Mouse (Mus musculus): ENCODE measurements around the gene Apoa5. TPM values are rescaled to one million over a fixed set of nuclear protein-coding genes. Genes with fewer than 3 reads are reported as not detected.

The Apoa5 gene
- polyA plus RNA-seq (2016; fragmentation: Nextera tagmentation; extraction: Ambion mirVana): not detected in 2 replicates

DNA sequence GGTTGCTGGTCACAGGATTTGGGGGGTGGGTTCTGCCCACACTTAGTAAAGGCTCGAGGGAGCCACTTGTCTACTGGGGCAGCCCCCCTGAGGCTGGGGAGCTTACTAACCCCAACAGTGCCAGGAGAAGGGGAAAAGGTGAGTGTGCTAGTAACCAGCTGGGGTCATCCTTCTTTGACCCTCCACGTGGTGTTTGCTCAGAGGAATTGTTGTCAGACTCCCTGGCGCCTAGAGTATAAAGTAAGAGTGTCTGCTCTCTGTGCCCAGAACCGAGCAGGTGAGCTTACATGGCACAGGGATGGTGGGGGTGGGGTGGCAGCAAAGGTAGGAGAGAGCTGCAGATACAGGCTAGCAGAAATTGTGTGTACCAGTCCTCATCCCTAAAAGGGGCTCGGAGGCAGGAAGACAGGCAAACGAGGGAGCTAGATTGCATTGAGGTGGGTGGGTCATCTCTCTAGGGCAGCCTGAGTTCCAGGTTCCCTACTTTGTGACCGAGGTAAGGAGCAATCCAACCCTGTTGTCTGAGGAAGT is at the start of gene Apoa5:
Apoa5 (plus strand) TSS at position 291 of the 531 bp plus-strand sequence.
- Histone ChIP-seq H3K27me3 (replicated peaks) (peaks cover 34% of the 10 kb centered on the region), H3K9ac (no peak within 1 kb of the TSS), H3K4me1 (replicated peaks) (peaks cover 3% of the 10 kb centered on the region; the same call in 1 of the 2 replicates), H3K27ac (ENCODE audit: poor library complexity, severe bottlenecking) (no peak within 1 kb of the TSS), H3K9me3 (replicated peaks) (no peaks in the 10 kb centered on the region), H3K4me2 (no peak within 1 kb of the TSS), H3K36me3 (no peaks in the 10 kb centered on the region), H3K4me3 (no peak within 1 kb of the TSS)
- WGBS: 45% methylated on average over 7 of the region's 7 CpGs
- ATAC-seq (ENCODE audit: insufficient number of reproducible peaks, low FRiP score): no peak

DNA sequence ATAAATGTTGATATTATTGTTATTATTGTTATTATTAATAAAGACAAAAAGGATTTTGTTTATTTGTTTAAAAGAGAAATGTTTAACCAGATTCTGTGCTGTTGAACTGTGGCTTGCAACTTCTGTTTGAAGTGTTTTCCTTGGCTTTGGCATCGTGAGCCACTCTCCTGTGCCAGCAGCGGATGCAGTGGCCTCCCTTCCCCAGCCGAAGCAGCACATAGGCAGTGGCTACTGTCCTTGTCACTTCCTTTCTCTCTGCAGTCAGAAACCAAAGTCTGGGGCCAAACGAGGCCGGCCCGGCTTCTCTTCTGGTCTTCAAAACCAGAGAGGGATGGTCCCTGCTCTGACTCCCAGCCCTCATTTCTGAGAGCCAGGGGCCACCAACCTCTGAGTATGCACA is 45.3 kb upstream of the Apoa5 start:
- H3K27ac ChIP-seq (ENCODE audit: poor library complexity, severe bottlenecking): no peak overlapping the region
- H3K27me3 ChIP-seq (replicated peaks): no peaks in the 10 kb centered on the region
- no peak overlapping the region for H3K9ac ChIP-seq
- peaks cover 48% of the 10 kb centered on the region for H3K36me3 ChIP-seq
- H3K4me1 ChIP-seq (replicated peaks): no peaks in the 10 kb centered on the region
- H3K4me3 ChIP-seq: no peak overlapping the region
- WGBS: 80% methylated on average over 6 of the region's 6 CpGs
- H3K9me3 ChIP-seq (replicated peaks): no peaks in the 10 kb centered on the region
- no peak for ATAC-seq (ENCODE audit: insufficient number of reproducible peaks, low FRiP score)
- no peak overlapping the region for H3K4me2 ChIP-seq

GRCm38 (mm10) chr9:46224101-46224500 is 44.3 kb upstream of the Apoa5 start:
- Histone ChIP-seq H3K9me3 (replicated peaks) (no peaks in the 10 kb centered on the region), H3K27me3 (replicated peaks) (no peaks in the 10 kb centered on the region), H3K4me2 (no peak overlapping the region), H3K4me1 (replicated peaks) (no peaks in the 10 kb centered on the region), H3K36me3 (peaks cover 44% of the 10 kb centered on the region), H3K4me3 (no peak overlapping the region), H3K27ac (ENCODE audit: poor library complexity, severe bottlenecking) (no peak overlapping the region), H3K9ac (no peak overlapping the region)
- 86% methylated on average over 3 of the region's 3 CpGs for WGBS
- ATAC-seq (ENCODE audit: insufficient number of reproducible peaks, low FRiP score): no peak

- H3K4me3 ChIP-seq: no peak overlapping the region
- H3K27ac ChIP-seq (ENCODE audit: poor library complexity, severe bottlenecking): no peak overlapping the region
- WGBS: 59% methylated on average over 5 of the region's 5 CpGs
- ATAC-seq (ENCODE audit: insufficient number of reproducible peaks, low FRiP score): no peak
- peaks cover 34% of the 10 kb centered on the region for H3K36me3 ChIP-seq
- no peaks in the 10 kb centered on the region for H3K27me3 ChIP-seq (replicated peaks)
- no peak overlapping the region for H3K9ac ChIP-seq
- H3K4me1 ChIP-seq (replicated peaks): peaks cover 5% of the 10 kb centered on the region; the same call in 1 of the 2 replicates
- H3K4me2 ChIP-seq: no peak overlapping the region
- no peaks in the 10 kb centered on the region for H3K9me3 ChIP-seq (replicated peaks)
Measured at GRCm38 (mm10) chr9:46224945-46225660, 43.3 kb upstream of the Apoa5 start.

DNA sequence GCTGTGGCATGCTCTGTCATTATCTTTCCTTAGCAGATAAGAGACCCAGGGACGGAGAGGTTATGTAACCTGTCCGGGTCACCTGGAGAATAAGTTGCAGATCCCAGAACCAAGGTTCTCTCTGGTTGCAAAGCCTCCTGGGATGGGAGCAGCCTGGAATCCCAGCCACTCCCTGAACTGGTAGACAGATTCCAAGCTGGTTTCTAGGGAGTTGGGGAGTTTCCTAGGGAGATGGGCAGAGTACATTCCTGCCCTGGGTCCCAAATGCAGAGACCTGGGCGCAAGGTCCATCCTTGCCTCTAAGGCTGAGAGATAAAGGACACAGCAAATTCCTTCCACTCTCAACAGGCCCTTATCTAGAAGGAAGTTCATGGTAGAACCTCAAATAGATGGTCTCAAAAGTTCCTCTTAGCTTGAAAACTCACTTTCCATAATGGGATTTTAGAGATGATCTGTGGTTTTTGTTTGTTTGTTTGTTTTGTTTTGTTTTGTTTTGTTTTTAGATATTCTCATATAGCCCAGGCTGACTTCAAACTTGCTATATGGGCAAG is 41.3 kb upstream of the Apoa5 start:
- no peak for ATAC-seq (ENCODE audit: insufficient number of reproducible peaks, low FRiP score)
- Histone ChIP-seq H3K36me3 (peaks cover 13% of the 10 kb centered on the region), H3K4me2 (no peak overlapping the region), H3K4me3 (no peak overlapping the region), H3K9me3 (replicated peaks) (no peaks in the 10 kb centered on the region), H3K27ac (ENCODE audit: poor library complexity, severe bottlenecking) (no peak overlapping the region), H3K9ac (no peak overlapping the region), H3K27me3 (replicated peaks) (peaks cover 14% of the 10 kb centered on the region; the same call in 1 of the 2 replicates), H3K4me1 (replicated peaks) (peaks cover 11% of the 10 kb centered on the region)
- WGBS: 39% methylated on average over 3 of the region's 3 CpGs

DNA sequence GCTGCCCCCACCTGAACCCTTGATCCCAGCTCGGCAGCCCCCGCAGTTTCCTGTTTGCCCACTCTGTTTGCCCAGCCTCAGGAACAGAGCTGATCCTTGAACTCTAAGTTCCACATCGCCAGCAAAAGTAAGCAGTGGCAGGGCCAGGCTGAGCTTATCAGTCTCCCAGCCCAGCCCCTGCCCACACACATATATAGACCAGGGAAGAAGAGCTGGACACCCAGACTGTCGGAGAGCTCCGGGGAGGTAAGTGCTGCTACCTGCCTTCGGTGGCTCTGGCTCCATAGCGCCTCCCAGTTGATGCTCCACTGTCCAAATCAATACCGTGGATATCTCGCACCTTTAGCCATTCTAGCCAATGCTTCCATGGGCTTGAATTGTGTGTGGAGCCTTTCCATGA is 39.9 kb upstream of the Apoa5 start, which contains the start of gene Apoa1:
Apoa1 (plus strand) TSS at position 90 of the 400 bp plus-strand sequence.
- peaks cover 18% of the 10 kb centered on the region; the same call in 1 of the 2 replicates for H3K27me3 ChIP-seq (replicated peaks)
- WGBS: 53% methylated on average over 9 of the region's 9 CpGs
- no peak within 1 kb of the TSS for H3K4me2 ChIP-seq
- H3K36me3 ChIP-seq: peaks cover 2% of the 10 kb centered on the region; the same call in 1 of the 2 replicates
- no peak within 1 kb of the TSS for H3K9ac ChIP-seq
- no peaks in the 10 kb centered on the region for H3K9me3 ChIP-seq (replicated peaks)
- no peak within 1 kb of the TSS for H3K27ac ChIP-seq (ENCODE audit: poor library complexity, severe bottlenecking)
- no peak within 1 kb of the TSS for H3K4me3 ChIP-seq
- no peak for ATAC-seq (ENCODE audit: insufficient number of reproducible peaks, low FRiP score)
- H3K4me1 ChIP-seq (replicated peaks): peaks cover 11% of the 10 kb centered on the region

GRCm38 (mm10) chr9:46229573-46230449 is 38.6 kb upstream of the Apoa5 start:
- H3K9ac ChIP-seq: peak overlapping the region; percentile 62
- peaks cover 25% of the 10 kb centered on the region; the same call in 1 of the 2 replicates for H3K27me3 ChIP-seq (replicated peaks)
- peak; percentile 72 for ATAC-seq (ENCODE audit: insufficient number of reproducible peaks, low FRiP score)
- WGBS: 15% methylated on average over 37 of the region's 37 CpGs
- no peaks in the 10 kb centered on the region for H3K9me3 ChIP-seq (replicated peaks)
- peak overlapping the region; percentile 46 for H3K4me3 ChIP-seq
- peak overlapping the region; percentile 80 for H3K4me2 ChIP-seq
- peaks cover 11% of the 10 kb centered on the region for H3K4me1 ChIP-seq (replicated peaks)
- H3K36me3 ChIP-seq: no peaks in the 10 kb centered on the region
- no peak overlapping the region for H3K27ac ChIP-seq (ENCODE audit: poor library complexity, severe bottlenecking)

DNA sequence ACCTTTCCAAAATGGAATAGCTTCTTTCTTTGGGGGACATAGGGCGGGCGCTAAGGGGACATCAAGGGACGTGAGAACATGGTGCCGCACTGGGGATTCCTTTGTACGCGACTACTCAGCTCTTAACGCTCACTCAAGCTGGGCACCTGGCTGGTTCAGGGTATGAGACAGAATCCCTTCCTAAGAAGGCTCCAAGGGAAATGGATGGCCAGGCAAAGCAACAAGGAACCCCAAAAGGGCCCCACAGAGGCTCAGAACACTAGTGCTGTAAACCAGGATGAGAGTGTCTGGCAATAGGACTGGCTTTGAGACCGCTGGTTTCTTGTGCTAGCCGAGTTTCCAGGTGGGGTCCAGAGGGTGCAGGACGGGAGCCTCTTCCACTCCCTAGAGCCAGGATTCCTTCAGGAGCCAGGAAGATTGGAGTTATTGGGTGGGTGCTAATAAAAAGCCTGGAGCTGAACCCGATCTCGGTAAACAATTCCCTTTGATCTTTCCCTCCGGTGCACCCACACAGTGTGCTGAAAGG is 37.9 kb upstream of the Apoa5 start:
- peak overlapping the region; percentile 62 for H3K9ac ChIP-seq
- H3K4me3 ChIP-seq: peak overlapping the region; percentile 46
- peak overlapping the region; percentile 80 for H3K4me2 ChIP-seq
- no peaks in the 10 kb centered on the region for H3K36me3 ChIP-seq
- no peak overlapping the region for H3K27ac ChIP-seq (ENCODE audit: poor library complexity, severe bottlenecking)
- no peak for ATAC-seq (ENCODE audit: insufficient number of reproducible peaks, low FRiP score)
- no peaks in the 10 kb centered on the region for H3K9me3 ChIP-seq (replicated peaks)
- H3K4me1 ChIP-seq (replicated peaks): peaks cover 11% of the 10 kb centered on the region
- peaks cover 25% of the 10 kb centered on the region; the same call in 1 of the 2 replicates for H3K27me3 ChIP-seq (replicated peaks)
- 31% methylated on average over 13 of the region's 13 CpGs for WGBS

DNA sequence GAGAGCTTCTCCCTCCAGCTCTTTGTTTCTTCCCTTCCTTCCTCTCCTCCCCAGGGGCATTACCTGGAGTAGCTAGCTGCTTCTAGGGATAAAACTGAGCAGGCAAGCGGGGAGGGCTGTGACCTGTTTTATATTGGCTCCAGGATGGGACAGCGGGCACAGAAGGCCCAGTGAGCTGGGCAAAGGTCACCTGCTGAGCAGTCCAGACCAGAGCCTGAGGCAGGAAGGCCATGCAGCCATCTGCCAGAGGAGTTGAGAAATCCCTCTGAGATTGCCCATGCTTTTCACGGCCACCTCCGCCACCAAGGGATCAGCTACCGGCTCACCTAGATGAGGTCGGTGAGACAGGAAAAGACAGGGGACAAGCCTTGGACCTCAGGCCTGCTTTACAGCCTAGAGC is 33.2 kb upstream of the Apoa5 start:
- Histone ChIP-seq H3K4me1 (replicated peaks) (peaks cover 5% of the 10 kb centered on the region), H3K9me3 (replicated peaks) (no peaks in the 10 kb centered on the region), H3K27me3 (replicated peaks) (peaks cover 25% of the 10 kb centered on the region; the same call in 1 of the 2 replicates), H3K27ac (ENCODE audit: poor library complexity, severe bottlenecking) (no peak overlapping the region), H3K36me3 (no peaks in the 10 kb centered on the region), H3K9ac (no peak overlapping the region), H3K4me3 (no peak overlapping the region), H3K4me2 (no peak overlapping the region)
- 77% methylated on average over 6 of the region's 6 CpGs for WGBS
- no peak for ATAC-seq (ENCODE audit: insufficient number of reproducible peaks, low FRiP score)

- H3K27ac ChIP-seq (ENCODE audit: poor library complexity, severe bottlenecking): no peak within 1 kb of the TSS
- no peak for ATAC-seq (ENCODE audit: insufficient number of reproducible peaks, low FRiP score)
- H3K4me3 ChIP-seq: no peak within 1 kb of the TSS
- no peak within 1 kb of the TSS for H3K9ac ChIP-seq
- peaks cover 25% of the 10 kb centered on the region; the same call in 1 of the 2 replicates for H3K27me3 ChIP-seq (replicated peaks)
- no peaks in the 10 kb centered on the region for H3K9me3 ChIP-seq (replicated peaks)
- no peak within 1 kb of the TSS for H3K4me2 ChIP-seq
- H3K4me1 ChIP-seq (replicated peaks): peaks cover 3% of the 10 kb centered on the region
- no peaks in the 10 kb centered on the region for H3K36me3 ChIP-seq
Measured at GRCm38 (mm10) chr9:46235596-46235648, 33.0 kb upstream of the Apoa5 start, which contains the start of gene Apoc3. Gene Apoc3 (minus strand): TSS chr9:46235636.

DNA sequence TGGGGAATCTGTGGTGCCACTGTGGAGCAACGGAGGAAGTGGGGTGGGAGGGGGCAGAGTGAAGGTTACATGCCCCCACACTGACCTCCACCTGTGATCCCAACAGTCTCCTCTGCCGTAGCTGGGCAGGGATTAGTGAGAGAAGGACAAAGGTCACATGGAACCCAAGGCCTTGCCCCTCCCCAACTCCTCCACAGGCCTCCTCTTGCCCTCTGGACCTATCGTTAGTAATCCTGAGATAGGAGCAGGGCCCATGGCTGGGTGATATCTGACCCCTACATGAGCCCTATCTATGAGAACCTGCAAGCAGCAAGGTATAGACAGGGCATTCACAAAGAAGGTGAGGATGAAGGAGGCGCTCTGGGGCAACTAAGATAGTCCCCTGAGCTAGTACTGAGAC is 32.8 kb upstream of the Apoa5 start:
- no peak overlapping the region for H3K4me2 ChIP-seq
- no peak overlapping the region for H3K9ac ChIP-seq
- 67% methylated on average over 4 of the region's 4 CpGs for WGBS
- peaks cover under 1% of the 10 kb centered on the region for H3K4me1 ChIP-seq (replicated peaks)
- H3K27me3 ChIP-seq (replicated peaks): peaks cover 23% of the 10 kb centered on the region; the same call in 1 of the 2 replicates
- H3K9me3 ChIP-seq (replicated peaks): no peaks in the 10 kb centered on the region
- ATAC-seq (ENCODE audit: insufficient number of reproducible peaks, low FRiP score): no peak
- no peak overlapping the region for H3K4me3 ChIP-seq
- H3K36me3 ChIP-seq: no peaks in the 10 kb centered on the region
- no peak overlapping the region for H3K27ac ChIP-seq (ENCODE audit: poor library complexity, severe bottlenecking)
